Mouse (Mus musculus): ENCODE results near the gene Spata17.

DNA sequence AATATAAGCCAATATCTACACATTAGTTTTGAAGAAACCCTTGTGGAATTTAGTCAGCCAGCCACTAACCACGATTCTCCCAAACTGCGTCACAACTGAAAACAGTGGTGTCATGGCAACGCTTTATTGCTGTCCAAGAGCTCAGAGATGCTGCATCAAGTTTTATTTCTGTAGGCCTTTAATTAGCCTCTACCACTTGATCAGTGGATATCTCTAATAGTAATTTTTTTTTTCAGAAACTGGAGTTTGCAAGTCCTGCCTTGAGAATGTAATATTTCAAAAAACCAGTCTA is 138.3 kb downstream of the Spata17 start:
- no peak for TF ChIP-seq CTCF (IDR thresholded peaks at IDR 0.05; ENCODE audit: low read depth)
- TF ChIP-seq EP300 (IDR thresholded peaks at IDR 0.05; ENCODE audit: low read depth), result no peak

Measured in liver, embryonic 14.5 days (tissue).